Mouse (Mus musculus) monocyte, adult 2 months (primary cell): ENCODE results near the gene Kcnk16.
"Not testable (repeated sequence)": the region's sequence is repeated elsewhere in the genome, so short reads cannot be mapped to it uniquely, and the experiment has no call there.

Experiments
- DNase-seq, 2 experiments: peaks; one replicate each; pipeline ENCODE4 v3.0.0; 2022; ENCODE audit warnings: low spot score in 2 of 2, low read depth in 1 of 2

The Kcnk16 gene

DNA sequence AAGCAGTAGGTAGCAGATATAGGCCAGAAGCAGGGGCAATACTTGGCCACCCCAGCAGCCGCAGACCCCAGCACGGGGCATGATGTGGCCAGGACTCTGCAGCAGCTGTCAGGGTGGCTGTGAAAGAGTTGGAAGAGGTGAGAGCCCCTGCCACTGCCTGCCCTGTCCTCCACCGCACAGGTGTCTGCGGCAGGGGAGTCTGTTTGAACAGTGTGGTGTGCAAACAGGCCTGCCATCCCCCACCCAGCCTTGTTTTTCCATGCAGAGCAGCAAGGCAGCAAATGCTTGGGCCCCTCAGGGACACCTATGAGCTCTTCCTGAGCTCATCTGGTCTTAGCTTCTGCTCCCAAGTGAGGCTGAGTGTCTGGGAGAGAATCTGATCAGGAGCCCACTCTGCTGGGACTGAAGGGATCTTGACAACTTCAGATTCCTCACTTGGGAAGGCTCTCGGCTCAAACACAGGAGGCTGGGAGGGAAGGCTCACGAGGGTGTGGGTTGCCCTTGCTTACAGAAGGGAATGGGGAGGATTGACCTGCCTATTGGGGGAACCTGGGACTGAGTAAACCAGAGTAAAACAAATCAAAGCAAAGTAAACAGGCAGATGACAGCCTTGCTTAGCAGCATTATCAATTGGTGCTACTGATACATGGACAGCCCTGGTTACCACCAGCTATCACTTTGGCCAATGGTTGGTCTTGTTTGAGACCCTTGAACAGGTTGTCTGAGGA, at the start of gene Kcnk16:
TSS of gene Kcnk16 (minus strand) at position 118 of the 728 bp plus-strand sequence.
- no peak for DNase-seq

DNA sequence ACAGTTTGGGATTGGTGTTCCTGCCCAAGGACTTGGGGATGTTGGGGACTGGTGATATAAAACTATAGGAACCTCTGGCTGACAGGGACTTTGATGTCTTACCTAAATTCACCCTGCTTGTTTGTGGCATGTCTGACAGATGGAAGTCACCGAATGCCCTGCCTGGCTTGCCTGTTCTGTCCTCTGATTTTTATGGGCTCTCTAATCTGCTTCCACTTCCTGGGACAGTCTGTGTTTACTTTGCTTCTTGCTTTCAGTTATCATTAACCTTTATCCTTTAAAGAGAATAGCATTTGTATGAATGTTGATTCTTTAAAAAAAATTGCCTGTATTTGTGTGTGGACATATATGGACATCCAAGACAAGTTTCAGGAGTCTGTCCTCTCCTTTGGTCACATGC, 46.1 kb upstream of the Kcnk16 start:
- DNase-seq: no peak

DNA sequence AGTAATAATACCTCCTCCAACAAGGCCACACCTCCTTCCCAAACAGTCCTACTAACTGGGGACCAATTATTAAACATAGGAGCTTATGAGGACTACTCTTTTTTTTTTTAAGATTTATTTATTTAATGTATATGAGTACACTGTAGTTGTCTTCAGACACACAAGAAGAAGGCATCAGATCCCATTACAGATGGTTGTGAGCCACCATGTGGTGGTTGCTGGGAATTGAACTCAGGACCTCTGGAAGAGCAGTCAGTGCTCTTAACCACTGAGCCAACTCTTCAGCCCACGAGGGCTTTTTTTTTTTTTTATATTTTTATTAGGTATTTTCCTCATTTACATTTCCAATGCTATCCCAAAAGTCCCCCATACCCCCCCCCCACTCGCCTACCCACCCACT, 36.1 kb upstream of the Kcnk16 start:
- not testable (repeated sequence) for DNase-seq

DNA sequence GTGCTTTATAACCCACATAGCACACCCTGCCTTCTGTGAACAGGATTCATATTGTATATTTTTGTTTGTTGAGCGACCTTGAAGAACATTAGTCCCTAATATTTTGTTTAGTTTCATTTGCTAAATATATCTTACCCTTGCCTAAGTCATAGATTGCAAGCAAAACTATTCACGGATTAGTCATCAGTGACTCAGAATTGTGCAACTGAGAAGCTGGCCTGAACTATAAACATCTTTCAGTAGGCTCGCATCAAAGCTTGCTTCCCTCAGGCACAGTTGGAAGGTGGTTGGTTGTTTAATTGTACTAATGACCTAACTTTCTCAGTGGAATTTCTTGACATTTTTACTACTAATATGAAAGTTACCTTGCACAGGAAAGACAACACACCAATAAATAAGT, 29.1 kb upstream of the Kcnk16 start:
- DNase-seq: no peak

DNA sequence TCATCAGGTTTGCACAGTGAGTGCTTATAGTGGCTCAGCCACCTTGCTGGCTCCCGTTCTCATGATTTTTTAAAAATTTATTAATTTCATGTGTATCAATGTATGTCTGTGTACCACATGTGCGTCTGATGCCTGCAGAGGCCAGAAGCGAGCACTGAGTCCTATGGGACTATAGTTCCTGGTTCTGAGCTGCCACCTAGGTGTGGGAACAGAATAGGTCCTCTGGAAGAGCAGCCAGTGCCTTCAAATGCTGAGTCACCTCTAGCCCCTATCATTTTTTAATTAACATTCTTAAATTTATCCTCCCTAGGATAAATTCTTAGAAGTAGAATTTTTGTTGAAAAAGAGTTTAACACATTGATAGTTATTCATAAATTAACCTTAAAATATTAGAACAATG, 28.6 kb upstream of the Kcnk16 start:
- no peak for DNase-seq

DNA sequence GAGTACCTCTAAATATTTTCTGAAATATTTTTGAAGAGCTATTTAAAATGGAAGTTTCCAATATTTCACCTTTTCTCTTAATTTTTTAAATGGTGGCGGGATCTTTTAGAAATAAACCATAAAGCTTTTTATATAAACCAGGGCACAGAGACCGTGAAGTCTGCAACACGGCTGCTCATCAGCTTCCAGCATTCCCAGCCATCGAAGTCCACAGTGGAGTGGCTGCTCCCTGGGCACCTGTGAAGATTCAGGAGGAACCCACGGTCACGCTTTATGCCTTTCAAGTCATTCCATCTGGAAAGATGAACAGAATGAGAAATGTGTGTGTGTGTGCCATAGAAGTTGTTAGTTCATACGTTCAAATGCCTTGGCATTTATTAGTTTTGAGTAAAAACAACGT, 25.9 kb upstream of the Kcnk16 start:
- no peak for DNase-seq

DNA sequence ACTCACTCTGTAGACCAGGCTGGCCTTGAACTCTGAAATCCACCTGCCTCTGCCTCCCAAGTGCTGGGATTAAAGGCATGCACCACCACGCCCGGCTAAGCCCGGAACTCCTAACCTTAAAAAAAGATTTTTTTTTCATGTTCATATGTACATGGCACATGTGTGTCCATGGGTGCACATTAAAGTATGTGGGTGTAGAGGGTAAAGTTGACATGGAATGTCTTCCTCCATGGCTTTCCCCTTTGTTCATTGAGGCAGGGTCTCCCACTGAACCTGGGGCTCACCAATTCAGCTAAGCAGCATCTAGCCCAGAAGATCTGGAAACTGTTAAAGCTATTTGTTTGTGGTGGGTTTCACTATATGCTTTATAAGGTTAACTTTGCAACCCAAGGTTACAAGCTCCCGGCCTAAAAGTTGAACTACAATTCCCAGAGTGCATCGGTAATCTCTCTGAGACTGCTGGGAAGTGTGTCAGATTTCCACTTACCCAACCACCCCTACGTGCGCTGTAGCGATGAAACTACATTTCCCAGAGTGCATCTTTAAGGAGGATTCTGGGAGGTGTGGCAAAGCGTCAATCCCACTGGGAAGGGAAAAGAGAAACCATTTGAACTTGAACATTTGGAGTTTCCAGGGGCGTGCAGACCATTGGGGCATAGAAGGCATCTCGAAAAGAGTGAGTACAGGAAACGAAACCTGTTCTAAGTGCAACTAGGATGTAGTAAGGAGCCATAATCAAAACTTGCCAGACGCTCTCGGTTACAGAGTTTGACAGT, 25.3 kb upstream of the Kcnk16 start, which contains the start of gene Nudt13:
TSS of gene Nudt13 (plus strand) at position 581 of the 776 bp plus-strand sequence.
- peak; percentile 52 to 60 for DNase-seq

DNA sequence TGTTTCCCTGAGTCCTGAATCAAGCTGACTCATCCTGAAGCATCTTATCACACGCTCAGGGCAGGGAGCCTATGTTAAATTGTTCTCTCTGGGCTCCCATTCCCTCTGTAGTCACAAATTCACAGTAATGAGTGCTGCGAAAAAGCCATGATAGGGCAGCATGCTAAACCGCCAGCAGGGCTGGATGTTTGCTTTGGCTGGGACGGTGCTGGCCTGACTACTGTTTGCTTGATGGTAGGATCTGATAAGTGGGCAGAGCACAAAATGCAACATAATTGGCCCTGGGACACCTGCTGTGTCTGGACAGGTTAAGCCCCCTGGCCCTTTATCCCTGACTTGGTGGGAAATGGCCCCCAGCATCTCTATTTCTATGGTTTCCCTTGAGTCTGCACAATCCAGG, 22.4 kb upstream of the Kcnk16 start:
- DNase-seq: no peak

DNA sequence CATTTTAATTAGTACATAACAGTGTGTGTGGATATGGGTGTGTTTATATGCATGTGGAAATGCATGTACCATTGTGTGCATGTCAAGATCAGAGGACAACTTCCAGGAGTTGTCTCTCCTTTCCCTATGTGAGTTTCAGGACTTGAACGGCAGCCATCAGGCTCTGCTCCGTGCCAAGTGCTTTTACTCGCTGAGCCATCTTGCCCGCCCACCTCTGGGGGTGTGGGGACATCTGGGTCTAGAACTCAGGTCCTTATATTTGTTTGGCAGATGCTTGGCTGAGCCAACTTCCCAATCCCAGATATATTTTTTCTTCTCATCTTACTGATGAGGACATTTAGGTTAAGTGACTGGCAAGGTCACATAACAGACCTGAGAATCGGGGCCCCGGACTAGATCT, 578 bp downstream of the Kcnk16 start:
- no peak for DNase-seq

DNA sequence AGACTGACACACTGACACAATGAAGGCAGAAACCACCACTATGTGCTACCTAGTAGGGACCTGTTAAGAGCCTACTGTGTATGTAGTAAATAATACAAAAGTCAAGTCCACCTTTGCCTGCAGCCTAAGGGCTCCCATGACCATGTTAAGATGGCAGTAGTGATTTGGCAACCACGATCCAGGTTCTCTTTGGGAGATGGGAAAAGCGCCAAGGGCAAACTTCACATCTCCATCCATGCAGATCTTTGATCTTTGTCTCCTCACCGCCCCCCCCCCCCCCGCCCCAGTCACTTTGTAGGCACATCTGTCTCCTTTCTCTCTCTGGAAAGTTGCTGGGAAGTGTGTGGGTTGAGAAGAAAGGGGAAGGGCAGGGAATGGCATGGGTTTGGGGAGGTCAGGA, 6.7 kb downstream of the Kcnk16 start:
- DNase-seq: no peak

DNA sequence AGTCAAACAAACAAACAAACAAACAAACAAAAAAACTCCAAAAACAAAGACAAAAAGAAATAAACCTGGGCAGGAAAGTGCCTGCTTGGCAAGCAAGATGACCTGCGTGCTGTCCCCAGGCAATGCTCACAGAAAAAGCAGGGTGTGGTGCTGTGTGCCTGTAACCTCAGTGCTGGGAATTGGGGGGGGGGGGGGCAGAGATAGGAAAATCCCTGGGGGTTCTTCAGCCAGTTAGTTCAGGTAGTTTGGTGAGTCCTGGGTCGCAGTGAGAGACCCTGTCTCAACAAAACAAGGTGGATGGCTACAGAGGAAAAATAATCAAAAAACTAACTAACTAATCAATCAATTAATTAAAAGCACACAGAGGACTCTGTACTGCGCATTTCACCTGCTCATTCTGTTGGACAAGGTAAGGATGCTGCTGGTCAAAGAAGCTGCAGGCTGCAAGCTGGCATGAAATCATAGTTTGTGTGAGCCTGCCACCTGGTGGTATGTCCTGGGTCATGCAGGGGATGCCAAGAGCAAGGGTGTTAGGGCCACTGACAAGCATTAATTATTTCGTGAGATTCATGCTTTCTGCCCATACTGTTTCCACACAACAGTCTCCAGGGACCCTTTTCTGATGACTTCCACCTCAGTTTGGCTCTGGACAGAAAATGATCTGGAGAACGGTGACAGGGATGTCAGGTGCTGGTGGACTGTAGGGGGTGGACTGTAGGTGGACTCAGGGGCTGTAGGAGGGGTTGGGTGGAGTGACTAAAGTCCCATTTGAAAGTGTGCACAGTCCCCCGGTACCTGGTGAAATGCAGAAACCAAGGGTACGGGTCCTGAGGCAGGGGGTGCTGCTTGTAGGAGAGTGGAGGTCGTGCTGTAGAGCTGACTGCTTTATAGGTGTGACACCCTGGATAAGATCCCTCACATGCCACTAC, 10.6 kb downstream of the Kcnk16 start:
- peak in 1 of 2 experiments; percentile 39 for DNase-seq

DNA sequence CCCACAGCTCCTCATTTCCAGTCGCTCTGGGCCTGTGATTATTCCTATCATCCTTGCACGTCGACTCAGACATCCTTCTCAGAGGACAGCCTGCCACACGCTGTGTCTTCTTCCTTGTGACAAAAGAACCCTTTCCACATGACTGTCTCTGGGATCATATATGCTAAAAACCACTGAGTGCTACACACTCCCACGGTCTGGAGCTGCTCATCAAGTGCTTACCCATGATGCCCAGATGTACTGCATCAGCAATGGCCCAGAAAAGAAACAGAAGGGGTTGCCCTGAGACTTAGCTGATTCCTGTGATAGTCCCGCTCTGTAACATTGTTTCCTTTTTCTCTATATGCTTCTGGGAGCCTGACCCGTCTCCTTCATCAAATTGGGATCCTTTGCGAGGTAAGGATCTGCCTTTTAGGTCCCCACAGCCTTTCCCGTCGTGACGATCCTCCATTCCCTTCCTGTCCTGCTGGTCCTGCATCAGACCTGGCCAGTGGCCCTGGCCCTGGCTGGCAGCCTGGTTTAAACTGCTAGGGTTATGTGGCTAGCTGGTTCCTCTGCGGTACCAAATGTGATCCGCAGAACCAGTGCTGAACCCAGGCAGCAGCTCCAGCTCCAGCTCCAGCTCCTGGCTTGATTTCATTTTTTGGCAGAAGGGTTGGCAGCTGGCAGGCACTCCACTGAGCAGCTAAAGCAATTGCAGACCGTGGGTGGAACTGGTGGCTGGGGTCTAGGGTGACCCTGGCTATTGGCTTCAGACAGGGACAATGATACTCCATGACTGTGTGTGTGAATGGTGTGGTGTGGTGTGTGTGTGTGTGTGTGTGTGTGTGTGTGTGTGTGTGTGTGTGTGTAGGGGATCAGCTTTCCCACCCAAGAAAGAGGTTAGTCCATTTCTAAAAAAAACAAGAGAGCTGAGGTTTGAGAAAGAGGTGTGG, 18.5 kb downstream of the Kcnk16 start:
- no peak for DNase-seq

DNA sequence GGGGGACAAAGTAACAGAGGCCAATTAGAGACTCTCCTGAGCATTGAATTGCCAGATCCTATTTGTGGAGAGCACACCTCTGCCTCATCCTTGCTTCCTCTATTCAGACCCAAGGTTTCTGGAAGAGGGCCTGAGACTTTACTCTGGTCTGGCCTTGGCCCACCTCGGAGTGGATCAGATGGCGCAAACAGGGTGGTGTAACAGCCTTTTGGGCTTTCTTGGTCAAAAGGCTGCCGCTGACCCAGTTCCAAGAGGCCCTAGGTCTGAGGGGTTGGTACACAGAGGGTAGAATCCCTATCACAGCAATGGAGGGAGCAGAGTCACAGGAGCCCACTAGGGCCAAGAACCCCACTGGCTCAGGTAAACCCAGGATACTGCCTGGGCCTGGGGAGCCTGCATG, 21.0 kb downstream of the Kcnk16 start:
- DNase-seq: no peak

DNA sequence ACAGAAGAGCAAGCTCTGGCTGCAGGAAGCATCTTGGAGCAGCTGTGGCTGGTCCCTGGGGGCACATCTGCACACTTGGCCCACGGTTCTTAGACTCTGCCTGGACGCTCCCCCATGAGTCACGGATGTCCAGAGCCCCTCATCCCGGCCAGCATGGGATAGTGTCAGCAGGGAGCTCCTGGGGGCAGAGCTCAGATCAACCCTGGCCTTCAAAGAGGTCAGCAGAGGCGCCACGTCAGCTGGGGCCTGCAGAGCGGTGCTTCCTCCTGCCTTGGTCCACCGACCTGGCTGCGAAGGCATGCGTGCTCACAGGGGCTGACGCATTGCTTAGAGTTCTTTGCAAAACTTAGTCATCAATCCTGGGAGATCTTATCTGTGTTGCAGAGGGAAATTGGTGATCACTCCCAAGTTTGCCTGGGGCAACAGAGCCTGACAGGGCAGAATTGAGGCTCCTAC, 22.2 kb downstream of the Kcnk16 start:
- DNase-seq: no peak

DNA sequence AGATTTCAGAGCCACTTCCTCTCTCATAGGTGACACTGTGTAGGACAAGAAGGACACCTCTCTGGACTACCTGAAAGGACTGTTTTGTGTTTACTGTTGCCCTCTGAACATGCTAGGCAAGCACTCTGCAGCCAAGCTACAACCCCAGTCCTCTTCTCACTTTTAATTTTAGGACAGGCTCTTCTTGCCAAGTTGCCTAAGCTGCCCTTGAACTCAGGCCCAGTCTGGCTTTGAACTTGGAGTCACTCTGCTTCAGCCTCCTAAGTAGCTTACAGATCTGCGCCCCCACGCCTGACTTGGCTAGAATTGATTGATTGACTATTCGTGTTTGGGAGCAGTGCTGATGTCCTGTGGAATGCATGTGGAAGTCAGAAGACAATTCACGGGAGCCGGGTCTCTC, 23.1 kb downstream of the Kcnk16 start:
- no peak for DNase-seq

DNA sequence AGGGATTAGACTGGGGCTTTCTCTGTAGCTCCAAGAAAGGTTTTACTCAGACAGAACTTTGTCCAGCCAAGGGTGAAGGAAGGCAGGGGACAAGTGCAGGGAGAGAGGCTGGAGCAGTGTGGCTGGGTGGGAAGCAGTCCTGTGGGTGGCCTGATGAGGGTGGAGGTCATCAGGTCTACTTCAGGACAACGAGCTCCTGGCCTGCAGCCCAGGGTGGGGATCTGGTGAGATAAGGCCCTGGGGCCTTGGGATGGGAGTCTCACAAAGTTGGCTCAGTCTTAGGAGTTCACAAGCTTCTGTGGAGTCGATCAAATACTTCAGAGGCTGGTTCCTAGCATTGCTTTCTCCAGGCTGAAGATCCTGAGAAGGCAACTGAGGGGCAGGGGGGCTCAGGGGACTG, 23.7 kb downstream of the Kcnk16 start:
- DNase-seq: no peak

DNA sequence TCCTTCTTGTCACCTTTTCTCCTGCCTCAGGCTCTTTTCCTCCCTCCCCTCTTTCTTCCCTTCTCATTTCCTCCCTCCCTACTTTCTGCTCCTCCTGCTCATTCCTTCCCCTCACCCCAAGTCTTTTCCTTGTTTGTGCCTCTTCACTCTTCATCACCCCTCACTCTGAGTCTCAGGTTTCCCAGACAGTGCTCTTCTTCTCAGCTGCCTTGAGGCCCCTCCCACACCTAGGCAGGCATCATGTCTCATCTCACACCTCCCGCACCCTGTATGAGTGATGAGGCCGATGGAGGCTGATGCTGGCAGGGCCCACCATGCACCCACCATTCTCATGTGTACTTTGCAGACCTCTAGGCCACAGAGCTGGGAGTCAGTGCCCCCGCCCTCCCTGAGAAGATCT, 25.8 kb downstream of the Kcnk16 start:
- no peak for DNase-seq

DNA sequence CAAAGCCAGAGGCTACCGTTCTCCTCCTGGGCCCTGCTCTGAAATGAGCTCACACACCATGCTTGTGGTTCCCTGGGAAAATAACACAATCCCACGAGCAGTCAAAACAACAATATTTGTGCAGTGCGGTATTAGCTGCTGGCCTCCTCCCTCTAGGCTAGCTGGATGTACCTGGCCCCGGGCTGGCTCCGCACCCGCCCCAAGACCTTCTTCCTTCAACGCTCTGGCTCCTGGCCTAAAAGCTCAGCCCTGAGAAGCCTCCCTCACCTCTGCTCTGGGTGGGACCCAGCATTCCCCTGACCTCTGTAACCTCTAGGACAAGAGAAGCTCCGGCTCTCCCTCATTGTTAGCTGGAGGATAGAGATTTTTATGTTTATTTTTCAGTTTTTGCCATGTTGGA, 26.5 kb downstream of the Kcnk16 start:
- no peak for DNase-seq

DNA sequence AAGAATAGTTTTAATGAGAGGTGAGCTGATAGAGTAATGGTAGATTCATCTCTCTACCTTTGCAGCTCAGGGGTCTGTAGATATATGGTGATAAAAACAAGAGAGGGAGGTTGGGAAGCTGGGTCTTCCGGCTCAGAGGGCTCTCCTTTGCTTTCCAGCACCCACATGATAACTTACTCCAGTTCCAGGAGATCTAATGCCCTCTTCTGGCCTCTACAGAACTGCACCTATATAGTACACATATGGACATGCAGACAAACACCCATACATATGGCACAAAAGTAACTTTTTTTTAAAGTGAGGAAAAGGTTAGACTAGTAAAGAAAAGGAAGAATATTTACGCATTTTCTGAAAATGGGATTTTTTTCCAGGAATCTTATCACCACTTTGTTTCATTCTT, 34.6 kb downstream of the Kcnk16 start:
- DNase-seq: no peak
